Mouse (Mus musculus): ENCODE results near the gene 4930447F04Rik.

Gene 4930447F04Rik

GRCm38 (mm10) chrX:66304124-66304523, at the start of gene 4930447F04Rik:
Gene 4930447F04Rik, minus strand, starts transcription at chrX:66304224.
- DNase-seq (ENCODE audit: extremely low spot score, low spot score), result no peak
